Mouse (Mus musculus) heart, embryonic 15.5 days (tissue): ENCODE data around the gene Polr1a. TPM values are rescaled to one million over a fixed set of nuclear protein-coding genes. Genes with fewer than 3 reads are reported as not detected.

Source experiments
- ATAC-seq: fragments of 200-750 bp; cut with Nextera tagmentation; replicated peaks from 2 replicates; pipeline ENCODE4 v1.8.0; 2017; ENCODE audit warnings: low read depth, moderate TSS enrichment; ENCODE audit not compliant: insufficient number of reproducible peaks, insufficient read depth, low FRiP score
- H3K27ac ChIP-seq: fragments of 300-500 bp; sonication (generic); 2 replicates; pipeline ENCODE4 v1.5.1; 2015; ENCODE audit warnings: mild to moderate bottlenecking, inconsistent platforms
- H3K27me3 ChIP-seq: fragments of 300-500 bp; sonication (generic); 2 replicates; pipeline ENCODE4 v1.6.1; 2015; ENCODE audit warnings: inconsistent platforms
- H3K36me3 ChIP-seq: fragments of 300-500 bp; sonication (generic); 2 replicates; pipeline ENCODE4 v1.6.1; 2015; ENCODE audit warnings: mild to moderate bottlenecking, inconsistent platforms
- H3K4me1 ChIP-seq: fragments of 300-500 bp; sonication (generic); replicated peaks from 2 replicates; pipeline ENCODE4 v1.6.1; 2015; ENCODE audit warnings: inconsistent platforms
- H3K4me2 ChIP-seq: fragments of 300-500 bp; sonication (generic); 2 replicates; pipeline ENCODE4 v1.6.1; 2015; ENCODE audit warnings: inconsistent platforms, mild to moderate bottlenecking, moderate library complexity
- H3K4me3 ChIP-seq: fragments of 300-500 bp; sonication (generic); 2 replicates; pipeline ENCODE4 v1.5.1; 2015; ENCODE audit warnings: mild to moderate bottlenecking, inconsistent platforms
- H3K9ac ChIP-seq: fragments of 300-500 bp; sonication (generic); 2 replicates; pipeline ENCODE4 v1.6.1; 2015; ENCODE audit warnings: mild to moderate bottlenecking, inconsistent platforms
- H3K9me3 ChIP-seq: fragments of 300-500 bp; sonication (generic); replicated peaks from 2 replicates; pipeline ENCODE4 v1.6.1; 2016; ENCODE audit warnings: inconsistent platforms
- WGBS: fragments of 180-500 bp; shearing (Covaris S2); methylation state at CpG from one replicate; pipeline ENCODE4 v1.1.7; 2015; ENCODE audit warnings: mixed read lengths; 5-methylcytosine and 5-hydroxymethylcytosine counted together
- polyA plus RNA-seq: library from polyadenylated mRNA; unstranded; fragments of >200 nt; fragmentation: Nextera tagmentation; extraction: Ambion mirVana; gene quantifications from 2 replicates; pipeline ENCODE4 v1.2.1, GENCODE M21; 2015

Gene Polr1a
- polyA plus RNA-seq, 1 experiment from 2014 or later = 19.7 TPM

- WGBS = 67% methylated on average over 3 of the region's 3 CpGs
- no peak overlapping the region for H3K27ac ChIP-seq
- no peaks in the 10 kb centered on the region for H3K9me3 ChIP-seq
- no peak overlapping the region for H3K9ac ChIP-seq
- H3K36me3 ChIP-seq = peaks cover 59% of the 10 kb centered on the region
- no peak overlapping the region for H3K4me2 ChIP-seq
- ATAC-seq = no peak
- no peak overlapping the region for H3K4me3 ChIP-seq
- peaks cover 6% of the 10 kb centered on the region for H3K4me1 ChIP-seq
- no peaks in the 10 kb centered on the region for H3K27me3 ChIP-seq
These were observed 41.7 kb downstream of the Polr1a start for GRCm38 (mm10) chr6:71950592-71950991.

- H3K4me1 ChIP-seq = peaks cover 6% of the 10 kb centered on the region
- H3K9ac ChIP-seq = no peak overlapping the region
- H3K4me2 ChIP-seq = no peak overlapping the region
- peaks cover 59% of the 10 kb centered on the region for H3K36me3 ChIP-seq
- no peak overlapping the region for H3K4me3 ChIP-seq
- no peaks in the 10 kb centered on the region for H3K9me3 ChIP-seq
- ATAC-seq = no peak
- no peaks in the 10 kb centered on the region for H3K27me3 ChIP-seq
- H3K27ac ChIP-seq = no peak overlapping the region
- 81% methylated on average over 5 of the region's 5 CpGs for WGBS
These were observed 42.3 kb downstream of the Polr1a start for GRCm38 (mm10) chr6:71951192-71951591.

- Histone ChIP-seq H3K9me3 (no peaks in the 10 kb centered on the region), H3K9ac (no peak overlapping the region), H3K27ac (no peak overlapping the region), H3K4me3 (no peak overlapping the region), H3K27me3 (no peaks in the 10 kb centered on the region), H3K36me3 (peaks cover 11% of the 10 kb centered on the region; the same call in 1 of the 2 replicates), H3K4me1 (no peaks in the 10 kb centered on the region), H3K4me2 (no peak overlapping the region)
- 58% methylated on average over 5 of the region's 5 CpGs for WGBS
- ATAC-seq = no peak
These were observed 53.3 kb downstream of the Polr1a start for GRCm38 (mm10) chr6:71962119-71962518.

- ATAC-seq = no peak
- Histone ChIP-seq H3K36me3 (peaks cover 17% of the 10 kb centered on the region; the same call in 1 of the 2 replicates), H3K9ac (no peak overlapping the region), H3K4me1 (no peaks in the 10 kb centered on the region), H3K27me3 (no peaks in the 10 kb centered on the region), H3K4me2 (no peak overlapping the region), H3K27ac (no peak overlapping the region), H3K4me3 (no peak overlapping the region), H3K9me3 (no peaks in the 10 kb centered on the region)
- WGBS = 67% methylated on average over 6 of the region's 6 CpGs
These were observed 53.9 kb downstream of the Polr1a start for GRCm38 (mm10) chr6:71962706-71963105.

- Histone ChIP-seq H3K27me3 (no peaks in the 10 kb centered on the region), H3K9ac (no peak overlapping the region), H3K36me3 (peaks cover 22% of the 10 kb centered on the region; the same call in 1 of the 2 replicates), H3K4me3 (no peak overlapping the region), H3K27ac (no peak overlapping the region), H3K4me1 (no peaks in the 10 kb centered on the region), H3K9me3 (no peaks in the 10 kb centered on the region), H3K4me2 (no peak overlapping the region)
- ATAC-seq = no peak
- 92% methylated on average over 11 of the region's 11 CpGs for WGBS
These were observed 54.7 kb downstream of the Polr1a start for GRCm38 (mm10) chr6:71963561-71963960.

- no peaks in the 10 kb centered on the region for H3K9me3 ChIP-seq
- no peak for ATAC-seq
- 0 out of 2 replicates have a peak, but pooled peaks cover 7% of the 10 kb centered on the region for H3K4me1 ChIP-seq
- no peaks in the 10 kb centered on the region for H3K27me3 ChIP-seq
- no peak overlapping the region for H3K4me2 ChIP-seq
- H3K4me3 ChIP-seq = no peak overlapping the region
- H3K36me3 ChIP-seq = peaks cover 40% of the 10 kb centered on the region
- no peak overlapping the region for H3K27ac ChIP-seq
- WGBS = 65% methylated on average over 5 of the region's 5 CpGs
- H3K9ac ChIP-seq = no peak overlapping the region
These were observed 57.9 kb downstream of the Polr1a start for GRCm38 (mm10) chr6:71966683-71967303.

- whole genome bisulfite sequencing = 84% methylated on average over 7 of the region's 7 CpGs
- no peak overlapping the region for H3K27ac ChIP-seq
These were observed 59.0 kb downstream of the Polr1a start for GRCm38 (mm10) chr6:71967847-71968246.

GRCm38 (mm10) chr6:71969459-71969858 lies 60.6 kb downstream of the Polr1a start:
- H3K4me1 ChIP-seq = 0 out of 2 replicates have a peak, but pooled peaks cover 7% of the 10 kb centered on the region
- WGBS = 83% methylated on average over 7 of the region's 7 CpGs
- peaks cover 65% of the 10 kb centered on the region for H3K36me3 ChIP-seq
- H3K9me3 ChIP-seq = no peaks in the 10 kb centered on the region
- H3K4me3 ChIP-seq = no peak overlapping the region
- no peak for ATAC-seq
- H3K4me2 ChIP-seq = no peak overlapping the region
- no peak overlapping the region for H3K27ac ChIP-seq
- no peak overlapping the region for H3K9ac ChIP-seq
- H3K27me3 ChIP-seq = no peaks in the 10 kb centered on the region

More at GRCm38 (mm10) chr6:71967847-71968246, 59.0 kb downstream of the Polr1a start:
- no peak overlapping the region for H3K4me2 ChIP-seq
- H3K9ac ChIP-seq = no peak overlapping the region
- H3K4me1 ChIP-seq = 0 out of 2 replicates have a peak, but pooled peaks cover 7% of the 10 kb centered on the region
- H3K27me3 ChIP-seq = no peaks in the 10 kb centered on the region
- H3K36me3 ChIP-seq = peaks cover 50% of the 10 kb centered on the region
- no peak overlapping the region for H3K4me3 ChIP-seq
- no peak for ATAC-seq
- H3K9me3 ChIP-seq = no peaks in the 10 kb centered on the region

GRCm38 (mm10) chr6:71970154-71970553 lies 61.3 kb downstream of the Polr1a start:
- 0 out of 2 replicates have a peak, but pooled peaks cover 7% of the 10 kb centered on the region for H3K4me1 ChIP-seq
- 75% methylated on average over 2 of the region's 2 CpGs for WGBS
- H3K36me3 ChIP-seq = peaks cover 72% of the 10 kb centered on the region
- no peak overlapping the region for H3K4me3 ChIP-seq
- H3K9me3 ChIP-seq = no peaks in the 10 kb centered on the region
- H3K27ac ChIP-seq = peak overlapping the region; percentile 15; the same call in 1 of the 2 replicates
- no peaks in the 10 kb centered on the region for H3K27me3 ChIP-seq
- no peak for ATAC-seq
- no peak overlapping the region for H3K9ac ChIP-seq
- H3K4me2 ChIP-seq = no peak overlapping the region

- no peak overlapping the region for H3K4me2 ChIP-seq
- no peaks in the 10 kb centered on the region for H3K27me3 ChIP-seq
- H3K36me3 ChIP-seq = peaks cover 56% of the 10 kb centered on the region
- H3K4me1 ChIP-seq = peaks cover 33% of the 10 kb centered on the region
- no peak overlapping the region for H3K27ac ChIP-seq
- no peak overlapping the region for H3K9ac ChIP-seq
- no peak overlapping the region for H3K4me3 ChIP-seq
- ATAC-seq = no peak
- H3K9me3 ChIP-seq = no peaks in the 10 kb centered on the region
- WGBS = 89% methylated on average over 7 of the region's 7 CpGs
These were observed 67.7 kb downstream of the Polr1a start for GRCm38 (mm10) chr6:71976592-71976991.

- no peaks in the 10 kb centered on the region for H3K9me3 ChIP-seq
- H3K36me3 ChIP-seq = peaks cover 22% of the 10 kb centered on the region; the same call in 1 of the 2 replicates
- H3K9ac ChIP-seq = no peak overlapping the region
- H3K4me2 ChIP-seq = 0 out of 2 replicates have a peak overlapping the region, but pooled peaks have one; percentile 7
- WGBS = 20% methylated on average over 8 of the region's 8 CpGs
- ATAC-seq = no peak; the same call in 1 of the 2 replicates
- peaks cover 35% of the 10 kb centered on the region for H3K4me1 ChIP-seq
- H3K27me3 ChIP-seq = no peaks in the 10 kb centered on the region
- H3K4me3 ChIP-seq = no peak overlapping the region
- H3K27ac ChIP-seq = peak overlapping the region; percentile 79
These were observed 71.3 kb downstream of the Polr1a start for GRCm38 (mm10) chr6:71980165-71980564.

- peaks cover 18% of the 10 kb centered on the region; the same call in 1 of the 2 replicates for H3K36me3 ChIP-seq
- H3K4me1 ChIP-seq = peaks cover 35% of the 10 kb centered on the region
- ATAC-seq = no peak; the same call in 1 of the 2 replicates
- H3K9ac ChIP-seq = no peak overlapping the region
- H3K4me3 ChIP-seq = no peak overlapping the region
- peak overlapping the region; percentile 79 for H3K27ac ChIP-seq
- no peak overlapping the region for H3K4me2 ChIP-seq
- H3K9me3 ChIP-seq = no peaks in the 10 kb centered on the region
- H3K27me3 ChIP-seq = no peaks in the 10 kb centered on the region
- 65% methylated on average over 2 of the region's 2 CpGs for WGBS
These were observed 71.7 kb downstream of the Polr1a start for GRCm38 (mm10) chr6:71980587-71980986.
